Mouse (Mus musculus) lung, postnatal 0 days (tissue): Measurements from ENCODE around the gene Ttll5. TPM values are rescaled to one million over a fixed set of nuclear protein-coding genes. Genes with fewer than 3 reads are reported as not detected.

Experiments used
- ATAC-seq: fragments of 200-750 bp; cut with Nextera tagmentation; 2 replicates; pipeline ENCODE4 v1.8.0; 2017; ENCODE audit warnings: moderate library complexity
- DNase-seq: peaks from one replicate; pipeline ENCODE4 v3.0.0-alpha.2; 2016; ENCODE audit warnings: low spot score
- H3K27ac ChIP-seq: fragments of 300-500 bp; sonication (generic); 2 replicates; pipeline ENCODE4 v1.5.1; 2014; ENCODE audit warnings: antibody characterized with exemption, mild to moderate bottlenecking, low read length, mixed read lengths
- H3K27me3 ChIP-seq: fragments of 300-500 bp; sonication (generic); replicated peaks from 2 replicates; pipeline ENCODE4 v1.6.1; 2014; ENCODE audit warnings: low read length, mixed read lengths; ENCODE audit not compliant: insufficient read depth
- H3K36me3 ChIP-seq: fragments of 300-500 bp; sonication (generic); 2 replicates; pipeline ENCODE4 v1.6.1; 2014; ENCODE audit warnings: low read length, mixed read lengths; ENCODE audit not compliant: insufficient read depth
- H3K4me1 ChIP-seq: fragments of 300-500 bp; sonication (generic); 2 replicates; pipeline ENCODE4 v1.6.1; 2014; ENCODE audit warnings: antibody characterized with exemption, low read depth, low read length, mixed read lengths; ENCODE audit not compliant: insufficient read depth
- H3K4me2 ChIP-seq: fragments of 300-500 bp; sonication (generic); replicated peaks from 2 replicates; pipeline ENCODE4 v1.6.1; 2014; ENCODE audit warnings: low read depth, mild to moderate bottlenecking, low read length, moderate library complexity, mixed read lengths
- H3K4me3 ChIP-seq: fragments of 300-500 bp; sonication (generic); 2 replicates; pipeline ENCODE4 v1.5.1; 2014; ENCODE audit warnings: low read depth, low read length
- H3K9ac ChIP-seq: fragments of 300-500 bp; sonication (generic); replicated peaks from 2 replicates; pipeline ENCODE4 v1.6.1; 2014; ENCODE audit warnings: low read depth, mild to moderate bottlenecking
- H3K9me3 ChIP-seq: fragments of 300-500 bp; sonication (generic); 2 replicates; pipeline ENCODE4 v1.6.1; 2016; ENCODE audit warnings: low read length, mixed read lengths
- CTCF ChIP-seq: IDR thresholded peaks from 2 replicates; pipeline ENCODE4 v1.5.1; 2016; ENCODE audit warnings: antibody characterized with exemption, mild to moderate bottlenecking
- EP300 ChIP-seq: IDR thresholded peaks from 2 replicates; pipeline ENCODE4 v1.6.1; 2016; ENCODE audit warnings: antibody characterized with exemption, mild to moderate bottlenecking, control low read depth
- WGBS: fragments of 180-500 bp; shearing (Covaris S2); extraction: QIAGEN DNeasy Blood & Tissue Kit; methylation state at CpG from one replicate; pipeline ENCODE4 v1.1.7; 2014; 5-methylcytosine and 5-hydroxymethylcytosine counted together
- polyA plus RNA-seq: library from polyadenylated mRNA; unstranded; fragments of >200 nt; fragmentation: Nextera tagmentation; extraction: Ambion mirVana; gene quantifications from 2 replicates; pipeline ENCODE4 v1.2.1, GENCODE M21; 2015

Ttll5 gene
- polyA plus RNA-seq, 1 experiment from 2014 or later = 4.9 TPM

- H3K9ac ChIP-seq = no peak overlapping the region
- H3K4me1 ChIP-seq = no peaks in the 10 kb centered on the region
- no peaks in the 10 kb centered on the region for H3K36me3 ChIP-seq
- WGBS = 85% methylated on average over 8 of the region's 8 CpGs
- H3K27ac ChIP-seq = no peak overlapping the region
- ATAC-seq = no peak
- DNase-seq = no peak
- no peaks in the 10 kb centered on the region for H3K27me3 ChIP-seq
- no peak overlapping the region for H3K4me3 ChIP-seq
- H3K4me2 ChIP-seq = no peak overlapping the region
- no peaks in the 10 kb centered on the region for H3K9me3 ChIP-seq
- TF ChIP-seq EP300 = no peak
Observed at GRCm38 (mm10) chr12:86056976-86057375, 232.5 kb downstream of the Ttll5 start.

DNA sequence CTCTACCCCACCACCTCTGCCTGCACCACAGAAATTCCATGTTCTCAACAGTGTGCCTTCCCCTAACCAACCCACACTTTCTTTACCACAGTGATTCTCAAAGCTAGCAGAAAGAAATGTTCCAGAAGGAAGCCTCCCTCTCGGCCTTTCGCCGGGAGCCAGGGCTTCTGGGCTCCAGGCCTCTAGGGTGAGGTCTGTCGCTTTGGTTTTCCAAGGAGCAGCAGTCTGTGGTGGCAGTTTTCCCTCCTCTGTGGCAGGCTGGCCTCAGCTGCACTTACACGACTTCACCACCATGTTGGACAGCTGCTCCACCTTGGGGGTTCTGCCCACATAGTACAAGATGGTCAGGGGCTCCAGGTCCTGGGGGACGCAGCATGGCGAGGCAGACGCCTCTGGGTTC, 233.1 kb downstream of the Ttll5 start:
- Histone ChIP-seq H3K4me3 (no peak overlapping the region), H3K4me1 (no peaks in the 10 kb centered on the region), H3K9ac (no peak overlapping the region), H3K9me3 (no peaks in the 10 kb centered on the region), H3K27ac (no peak overlapping the region), H3K27me3 (no peaks in the 10 kb centered on the region), H3K4me2 (no peak overlapping the region), H3K36me3 (no peaks in the 10 kb centered on the region)
- no peak for TF ChIP-seq EP300
- TF ChIP-seq CTCF = no peak
- WGBS = 87% methylated on average over 8 of the region's 8 CpGs
- DNase-seq (no peak), ATAC-seq (no peak)

DNA sequence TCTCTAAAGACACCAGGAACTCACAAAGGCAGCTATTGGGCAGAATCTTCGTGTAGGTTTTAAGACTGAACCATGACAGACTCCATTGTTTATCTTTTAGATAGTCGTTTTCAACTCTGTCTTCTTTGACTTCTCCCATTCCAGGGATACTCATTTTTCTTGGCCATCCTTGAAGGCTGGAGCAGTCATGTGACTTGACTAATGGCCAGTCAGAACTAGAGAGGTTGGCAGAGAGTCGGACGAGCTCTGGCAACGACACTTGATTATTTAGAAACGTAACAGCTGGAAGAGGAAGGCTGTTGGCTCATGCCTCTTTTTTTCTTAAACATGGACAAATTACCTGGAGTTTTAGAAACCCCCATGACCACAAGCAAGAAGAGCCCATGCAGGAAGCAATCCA, 234.9 kb downstream of the Ttll5 start:
- no peak overlapping the region for H3K27ac ChIP-seq
- no peak overlapping the region for H3K4me2 ChIP-seq
- H3K4me3 ChIP-seq = no peak overlapping the region
- no peaks in the 10 kb centered on the region for H3K4me1 ChIP-seq
- WGBS = 37% methylated on average over 6 of the region's 6 CpGs
- TF ChIP-seq EP300 (no peak), CTCF (no peak)
- no peak overlapping the region for H3K9ac ChIP-seq
- no peaks in the 10 kb centered on the region for H3K36me3 ChIP-seq
- DNase-seq = no peak
- H3K27me3 ChIP-seq = no peaks in the 10 kb centered on the region
- H3K9me3 ChIP-seq = no peaks in the 10 kb centered on the region
- no peak for ATAC-seq

DNA sequence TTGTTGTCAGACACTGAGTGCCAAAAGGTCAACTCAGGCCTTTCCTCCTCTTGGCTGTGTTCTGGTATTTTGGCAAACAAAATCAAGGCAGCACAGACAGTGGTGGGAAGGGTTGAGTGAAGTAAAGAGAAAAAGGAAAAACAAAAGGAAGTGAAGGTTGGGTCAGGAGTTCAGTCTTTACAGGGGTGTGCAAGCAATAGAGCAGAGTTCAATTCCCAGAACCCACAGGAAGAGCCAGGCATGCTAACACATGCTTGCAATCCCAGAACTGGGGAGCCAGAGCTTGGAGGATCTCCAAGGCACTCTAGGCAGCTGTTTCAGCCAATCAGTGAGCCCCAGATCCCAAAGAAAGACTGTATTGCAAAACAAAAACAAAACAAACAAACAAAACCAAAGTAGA, 240.3 kb downstream of the Ttll5 start:
- Histone ChIP-seq H3K27me3 (no peaks in the 10 kb centered on the region), H3K4me3 (no peak overlapping the region), H3K27ac (no peak overlapping the region), H3K9ac (no peak overlapping the region), H3K4me2 (no peak overlapping the region), H3K9me3 (no peaks in the 10 kb centered on the region), H3K4me1 (no peaks in the 10 kb centered on the region), H3K36me3 (no peaks in the 10 kb centered on the region)
- DNase-seq (no peak), ATAC-seq (no peak)
- TF ChIP-seq CTCF (no peak), EP300 (no peak)

DNA sequence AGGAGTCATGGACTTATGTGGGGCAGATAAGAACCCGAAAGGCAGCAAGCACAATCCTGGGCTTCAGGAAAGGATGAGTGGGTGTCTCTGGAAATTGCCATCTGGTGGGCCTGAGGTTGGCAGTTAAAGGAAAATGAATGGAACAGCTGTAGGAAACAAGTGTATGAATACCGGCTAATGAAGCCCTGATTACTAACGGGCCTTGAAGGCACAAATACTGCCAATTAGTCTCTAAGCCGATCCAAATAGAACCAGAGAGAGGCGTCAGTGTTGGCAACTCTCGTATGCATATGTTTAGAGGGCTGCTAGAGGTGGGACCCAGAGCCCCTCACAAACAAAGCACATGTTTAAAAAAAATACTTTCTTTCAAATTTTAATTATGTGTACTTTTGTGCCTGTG, 247.0 kb downstream of the Ttll5 start:
- Histone ChIP-seq H3K9ac (no peak overlapping the region), H3K4me2 (no peak overlapping the region), H3K27ac (no peak overlapping the region), H3K9me3 (no peaks in the 10 kb centered on the region), H3K27me3 (no peaks in the 10 kb centered on the region), H3K4me1 (peaks cover 3% of the 10 kb centered on the region; the same call in 1 of the 2 replicates), H3K4me3 (no peak overlapping the region), H3K36me3 (no peaks in the 10 kb centered on the region)
- TF ChIP-seq EP300 = no peak
- TF ChIP-seq CTCF = no peak
- ATAC-seq (no peak), DNase-seq (no peak)
- 85% methylated on average over 6 of the region's 6 CpGs for WGBS

DNA sequence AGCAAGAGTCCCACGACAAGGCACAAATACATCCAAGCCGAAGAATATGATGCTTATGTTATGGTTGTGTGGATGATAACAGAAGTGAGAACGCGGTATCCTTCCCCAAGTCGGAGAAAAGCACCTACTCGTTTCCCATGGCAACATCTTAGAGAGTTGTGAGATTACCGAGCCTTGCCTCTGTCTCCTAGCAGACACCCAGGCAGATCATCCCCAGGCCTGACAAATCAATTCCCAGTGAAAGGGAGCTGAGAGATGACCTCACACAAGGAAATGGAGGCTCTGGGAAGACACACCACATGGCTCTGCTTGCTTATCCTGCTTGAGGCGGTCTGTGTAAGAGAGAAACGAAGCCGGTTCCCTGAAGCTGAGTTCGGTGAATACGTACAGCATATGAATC, 250.2 kb downstream of the Ttll5 start:
- H3K4me3 ChIP-seq = no peak overlapping the region
- TF ChIP-seq CTCF = no peak
- TF ChIP-seq EP300 = no peak

DNA sequence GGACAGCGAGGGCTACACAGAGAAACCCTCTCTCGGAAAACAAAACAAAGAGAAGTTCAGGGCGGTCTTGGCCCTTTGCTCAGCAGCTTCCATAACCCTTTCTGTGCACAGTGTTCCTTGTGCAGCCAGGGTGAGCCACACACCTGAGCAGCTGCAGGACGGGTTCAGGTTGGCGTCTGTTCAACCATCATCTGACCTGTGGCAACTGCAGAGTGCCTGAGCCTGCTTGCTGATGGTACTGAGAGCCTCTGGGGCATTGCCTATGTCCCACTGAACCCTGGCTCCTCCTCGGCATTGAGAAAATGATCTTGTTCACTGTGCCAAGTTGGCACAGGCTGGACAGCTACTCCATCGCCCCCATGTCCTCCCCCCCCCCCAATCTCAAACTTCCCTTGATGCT, 250.9 kb downstream of the Ttll5 start:
- WGBS = 77% methylated on average over 7 of the region's 7 CpGs
- ATAC-seq (no peak), DNase-seq (no peak)
- Histone ChIP-seq H3K9me3 (no peaks in the 10 kb centered on the region), H3K27ac (no peak overlapping the region), H3K36me3 (no peaks in the 10 kb centered on the region), H3K9ac (no peak overlapping the region), H3K4me3 (no peak overlapping the region), H3K4me1 (peaks cover 11% of the 10 kb centered on the region; the same call in 1 of the 2 replicates), H3K4me2 (no peak overlapping the region), H3K27me3 (no peaks in the 10 kb centered on the region)
- TF ChIP-seq EP300 (no peak), CTCF (no peak)

More for the DNA sequence above, 250.2 kb downstream of the Ttll5 start:
- WGBS = 72% methylated on average over 12 of the region's 12 CpGs
- no peak overlapping the region for H3K4me2 ChIP-seq
- no peaks in the 10 kb centered on the region for H3K27me3 ChIP-seq
- DNase-seq (no peak), ATAC-seq (no peak)
- H3K36me3 ChIP-seq = no peaks in the 10 kb centered on the region
- H3K27ac ChIP-seq = no peak overlapping the region
- H3K4me1 ChIP-seq = peaks cover 11% of the 10 kb centered on the region; the same call in 1 of the 2 replicates
- no peak overlapping the region for H3K9ac ChIP-seq
- H3K9me3 ChIP-seq = no peaks in the 10 kb centered on the region
